Mouse (Mus musculus) midbrain, postnatal 0 days (tissue): ENCODE measurements around the gene Donson. TPM values are rescaled to one million over a fixed set of nuclear protein-coding genes. Genes with fewer than 3 reads are reported as not detected.
"Not testable (repeated sequence)": the region's sequence is repeated elsewhere in the genome, so short reads cannot be mapped to it uniquely, and the experiment has no call there.

Experiments used
- ATAC-seq: fragments of 200-750 bp; cut with Nextera tagmentation; 2 replicates; pipeline ENCODE4 v1.8.0; 2017; ENCODE audit warnings: moderate number of reproducible peaks, mild to moderate bottlenecking, moderate TSS enrichment, moderate library complexity; ENCODE audit not compliant: low FRiP score
- DNase-seq: peaks from one replicate; pipeline ENCODE4 v3.0.0-alpha.2; 2015; ENCODE audit warnings: low spot score
- H3K27ac ChIP-seq: fragments of 300-500 bp; sonication (generic); 2 replicates; pipeline ENCODE4 v1.5.1; 2014; ENCODE audit warnings: low read depth, mild to moderate bottlenecking, low read length, mixed read lengths
- H3K27me3 ChIP-seq: fragments of 300-500 bp; sonication (generic); 2 replicates; pipeline ENCODE4 v1.6.1; 2014; ENCODE audit warnings: low read length, control low read depth, mixed read lengths; ENCODE audit not compliant: insufficient read depth
- H3K36me3 ChIP-seq: fragments of 300-500 bp; sonication (generic); 2 replicates; pipeline ENCODE4 v1.6.1; 2014; ENCODE audit warnings: low read length, control low read depth, mixed read lengths; ENCODE audit not compliant: insufficient read depth
- H3K4me1 ChIP-seq: fragments of 300-500 bp; sonication (generic); 2 replicates; pipeline ENCODE4 v1.6.1; 2014; ENCODE audit warnings: mild to moderate bottlenecking, control low read depth, antibody characterized with exemption, low read length, mixed read lengths; ENCODE audit not compliant: insufficient read depth
- H3K4me2 ChIP-seq: fragments of 300-500 bp; sonication (generic); 2 replicates; pipeline ENCODE4 v1.6.1; 2014; ENCODE audit warnings: low read depth, mild to moderate bottlenecking, low read length, mixed read lengths; ENCODE audit not compliant: poor library complexity, severe bottlenecking
- H3K4me3 ChIP-seq: fragments of 300-500 bp; sonication (generic); 2 replicates; pipeline ENCODE4 v1.5.1; 2014; ENCODE audit warnings: low read depth, mild to moderate bottlenecking, low read length, moderate library complexity
- H3K9ac ChIP-seq: fragments of 300-500 bp; sonication (generic); replicated peaks from 2 replicates; pipeline ENCODE4 v1.6.1; 2014; ENCODE audit warnings: mild to moderate bottlenecking, low read length, moderate library complexity, mixed read lengths; ENCODE audit not compliant: poor library complexity, severe bottlenecking
- H3K9me3 ChIP-seq: fragments of 300-500 bp; sonication (generic); 2 replicates; pipeline ENCODE4 v1.6.1; 2016; ENCODE audit warnings: low read length, control low read depth
- CTCF ChIP-seq: IDR thresholded peaks from 2 replicates; pipeline ENCODE4 v1.5.1; 2016; ENCODE audit warnings: antibody characterized with exemption, mild to moderate bottlenecking
- WGBS: fragments of 180-500 bp; shearing (Covaris S2); extraction: QIAGEN DNeasy Blood & Tissue Kit; methylation state at CpG from one replicate; pipeline ENCODE4 v1.1.7; 2014; 5-methylcytosine and 5-hydroxymethylcytosine counted together
- polyA plus RNA-seq: library from polyadenylated mRNA; unstranded; fragments of >200 nt; fragmentation: Nextera tagmentation; extraction: Ambion mirVana; gene quantifications from 2 replicates; pipeline ENCODE4 v1.2.1, GENCODE M21; 2015
- total RNA-seq: library from RNA; depleted of rRNA; stranded (reverse); fragments of >200 nt; gene quantifications from 2 replicates; pipeline ENCODE4 v1.2.3, GENCODE M21; 2014

The Donson gene
- total and polyA plus RNA-seq, 2 experiments from 2014 or later: 15.5 to 18.3 TPM

DNA sequence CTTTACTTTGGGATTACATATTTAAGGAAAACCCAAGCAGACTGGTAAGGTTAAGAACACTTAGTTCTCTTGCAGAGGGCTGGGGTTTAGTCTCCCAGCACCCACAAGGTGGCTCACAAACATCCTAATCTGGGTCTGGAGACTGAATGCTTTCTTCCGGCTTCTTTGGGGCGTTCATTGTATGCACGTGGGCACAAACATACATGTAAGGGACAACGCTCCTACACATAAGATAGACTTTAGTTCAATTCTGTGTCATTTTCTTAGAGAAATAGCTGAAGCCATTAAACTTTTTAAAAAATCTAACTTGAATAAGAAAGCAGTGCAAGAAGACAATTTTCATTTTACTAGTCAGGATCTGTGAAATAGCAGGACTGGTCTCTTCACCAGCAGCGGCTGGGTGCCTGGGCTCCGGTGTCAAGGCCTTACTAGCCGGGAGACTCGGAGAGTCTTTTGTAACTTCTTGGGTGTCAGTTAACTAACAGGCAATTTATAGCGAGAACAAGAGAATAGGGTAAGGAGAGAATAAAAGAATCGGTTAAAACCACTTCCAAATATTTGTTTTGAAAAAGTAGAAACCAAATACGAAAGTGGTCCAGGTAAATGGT, 42.5 kb downstream of the Donson start:
- peak; percentile 35; the same call in 1 of the 2 replicates for TF ChIP-seq CTCF
- peak overlapping the region; percentile 94 for H3K4me2 ChIP-seq
- H3K27me3 ChIP-seq: no peaks in the 10 kb centered on the region
- peaks cover 9% of the 10 kb centered on the region; the same call in 1 of the 2 replicates for H3K4me1 ChIP-seq
- ATAC-seq: no peak
- H3K36me3 ChIP-seq: peaks cover 15% of the 10 kb centered on the region
- H3K9ac ChIP-seq: peak overlapping the region; percentile 91
- H3K27ac ChIP-seq: no peak overlapping the region
- DNase-seq: peak; percentile 25
- WGBS: under 1% methylated on average over 11 of the region's 11 CpGs
- peak overlapping the region; percentile 75 for H3K4me3 ChIP-seq
- H3K9me3 ChIP-seq: no peaks in the 10 kb centered on the region

GRCm38 (mm10) chr16:91645420-91645819, 43.1 kb downstream of the Donson start:
- not testable (repeated sequence) for H3K9ac ChIP-seq, H3K4me2 ChIP-seq, H3K4me1 ChIP-seq, DNase-seq, ATAC-seq, H3K27me3 ChIP-seq, H3K9me3 ChIP-seq, H3K27ac ChIP-seq, H3K4me3 ChIP-seq
- no CpG with 5 or more reads among the region's 2 CpGs for WGBS
- peak; percentile 6; the same call in 1 of the 2 replicates for TF ChIP-seq CTCF
- peaks cover 18% of the 10 kb centered on the region for H3K36me3 ChIP-seq

DNA sequence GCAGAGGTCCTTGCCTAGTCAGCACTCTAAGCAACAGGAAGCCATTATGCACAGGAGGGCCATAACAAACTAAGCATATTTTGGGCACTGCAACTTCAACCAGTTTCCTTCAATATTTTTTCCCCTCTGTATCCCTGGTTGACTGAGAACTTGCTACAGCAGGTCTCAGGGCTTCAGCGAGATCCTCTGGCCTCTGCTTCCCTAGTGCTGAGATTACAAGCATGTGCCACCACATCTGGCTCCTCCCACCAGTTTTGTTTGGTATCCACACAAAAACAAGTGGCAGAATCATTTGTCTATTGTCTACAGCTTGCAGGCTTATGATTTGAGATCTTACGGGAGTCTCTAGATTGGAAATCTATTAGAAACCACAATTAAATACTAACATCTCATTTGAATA, 43.7 kb downstream of the Donson start:
- Histone ChIP-seq H3K4me1 (peaks cover 9% of the 10 kb centered on the region; the same call in 1 of the 2 replicates), H3K9ac (no peak overlapping the region), H3K4me3 (no peak overlapping the region), H3K9me3 (no peaks in the 10 kb centered on the region), H3K4me2 (no peak overlapping the region), H3K27me3 (no peaks in the 10 kb centered on the region), H3K36me3 (peaks cover 20% of the 10 kb centered on the region), H3K27ac (no peak overlapping the region)
- ATAC-seq (no peak), DNase-seq (no peak)
- TF ChIP-seq CTCF: no peak
- 90% methylated on average over 2 of the region's 2 CpGs for WGBS

DNA sequence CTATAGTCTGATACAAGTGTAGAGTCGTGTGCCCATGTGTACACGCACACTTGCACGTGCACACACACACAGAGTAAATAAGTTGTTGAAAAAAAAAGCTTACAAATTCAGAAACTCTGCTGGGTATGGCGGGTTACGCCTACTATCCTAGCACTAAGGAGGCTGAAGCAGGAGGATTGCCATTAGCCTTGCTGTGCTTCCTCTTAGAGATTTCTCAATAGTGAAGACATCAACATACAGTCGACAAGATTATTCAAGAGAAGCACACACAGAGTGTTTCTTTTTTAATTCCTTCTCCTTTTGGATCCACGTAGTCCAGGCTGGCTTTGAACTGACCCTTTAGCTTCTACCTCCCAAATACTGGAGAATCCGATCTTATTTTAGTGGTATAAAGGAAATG, 48.4 kb downstream of the Donson start:
- ATAC-seq (no peak), DNase-seq (no peak)
- WGBS: 92% methylated on average over 8 of the region's 8 CpGs
- H3K27ac ChIP-seq: no peak overlapping the region
- no peaks in the 10 kb centered on the region for H3K4me1 ChIP-seq
- no peak overlapping the region for H3K4me2 ChIP-seq
- TF ChIP-seq CTCF: no peak
- H3K36me3 ChIP-seq: peaks cover 59% of the 10 kb centered on the region
- H3K27me3 ChIP-seq: no peaks in the 10 kb centered on the region
- no peaks in the 10 kb centered on the region for H3K9me3 ChIP-seq
- no peak overlapping the region for H3K4me3 ChIP-seq
- H3K9ac ChIP-seq: no peak overlapping the region

DNA sequence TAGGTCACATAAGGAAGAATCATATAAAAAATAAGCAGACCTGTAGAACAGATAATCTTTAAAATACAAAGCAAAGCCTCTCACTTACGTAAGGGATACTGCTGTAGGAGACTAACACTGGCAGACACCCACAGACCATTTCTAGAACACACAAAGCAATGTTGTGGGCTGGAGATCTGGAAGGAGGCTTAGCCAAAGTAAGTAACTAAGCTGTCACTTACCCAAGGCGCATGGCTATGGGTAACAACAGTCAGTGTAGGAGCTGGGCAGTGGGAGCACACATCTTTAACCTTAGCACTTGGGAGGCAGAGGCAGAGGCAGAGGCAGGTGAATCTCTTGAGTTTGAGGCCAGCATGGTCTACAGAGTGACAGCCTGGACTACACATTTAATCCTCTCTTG, 48.9 kb downstream of the Donson start:
- peaks cover 62% of the 10 kb centered on the region for H3K36me3 ChIP-seq
- 98% methylated on average over 2 of the region's 2 CpGs for WGBS

DNA sequence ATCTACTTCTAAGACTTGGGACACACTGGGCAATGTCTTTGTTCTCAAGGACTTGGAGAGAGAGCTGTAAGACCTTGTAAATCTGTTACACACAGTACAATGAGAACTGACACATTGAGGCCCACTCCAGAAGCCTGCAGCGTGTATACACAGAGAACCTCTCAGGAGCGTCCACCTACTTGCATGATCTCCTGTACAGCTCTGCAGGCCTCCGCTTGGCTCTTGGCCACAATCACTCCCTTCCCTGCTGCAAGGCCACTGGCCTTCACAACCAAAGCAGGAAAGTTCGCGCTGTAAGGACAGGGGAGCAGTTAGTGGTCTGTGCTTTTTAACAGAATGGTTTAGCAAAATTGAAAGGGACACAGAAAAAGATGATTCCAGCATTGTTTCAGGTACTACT, 49.4 kb downstream of the Donson start:
- Histone ChIP-seq H3K27me3 (no peaks in the 10 kb centered on the region), H3K36me3 (peaks cover 62% of the 10 kb centered on the region)
- DNase-seq: no peak

More for the DNA sequence above, 48.9 kb downstream of the Donson start:
- no peak for DNase-seq
- no peak for ATAC-seq
- Histone ChIP-seq H3K9ac (no peak overlapping the region), H3K4me1 (no peaks in the 10 kb centered on the region), H3K4me2 (no peak overlapping the region), H3K27me3 (no peaks in the 10 kb centered on the region), H3K27ac (no peak overlapping the region), H3K4me3 (no peak overlapping the region), H3K9me3 (no peaks in the 10 kb centered on the region)
- no peak for TF ChIP-seq CTCF

More for the DNA sequence above, 49.4 kb downstream of the Donson start:
- ATAC-seq: no peak
- TF ChIP-seq CTCF: no peak
- Histone ChIP-seq H3K4me3 (no peak overlapping the region), H3K9me3 (no peaks in the 10 kb centered on the region), H3K4me2 (no peak overlapping the region), H3K27ac (no peak overlapping the region), H3K4me1 (no peaks in the 10 kb centered on the region), H3K9ac (no peak overlapping the region)
- WGBS: 95% methylated on average over 5 of the region's 5 CpGs
